Mouse (Mus musculus) brain, embryonic 14.5 days (tissue): ENCODE results near the gene Commd3. TPM values are rescaled to one million over a fixed set of nuclear protein-coding genes. Genes with fewer than 3 reads are reported as not detected.

Source experiments
- DNase-seq: peaks from one replicate; pipeline ENCODE4 v3.0.0-alpha.2; 2011; ENCODE audit warnings: low read depth
- CTCF ChIP-seq: fragments of 200-500 bp; IDR thresholded peaks from 2 replicates; pipeline ENCODE4 v1.5.1; 2012; ENCODE audit warnings: inconsistent platforms, mild to moderate bottlenecking, moderate library complexity, borderline replicate concordance; ENCODE audit not compliant: insufficient read depth, insufficient read length; ENCODE audit errors: extremely low read depth
- POLR2A ChIP-seq: fragments of 200-500 bp; IDR thresholded peaks from 2 replicates; pipeline ENCODE4 v1.6.1; 2012; ENCODE audit warnings: mild to moderate bottlenecking, inconsistent platforms, borderline replicate concordance; ENCODE audit not compliant: poor library complexity, insufficient read depth, insufficient read length, severe bottlenecking; ENCODE audit errors: extremely low read depth
- polyA plus RNA-seq: library from polyadenylated mRNA; depleted of rRNA; stranded (reverse); fragments of >200 nt; gene quantifications from 2 replicates; pipeline ENCODE4 v1.2.3, GENCODE M21; 2012; rRNA removed

The Commd3 gene
- 114 and 143 TPM in 2 replicates for polyA plus RNA-seq

- TF ChIP-seq CTCF = no peak
- peak; percentile 81 for TF ChIP-seq POLR2A
- peak; percentile 95 for DNase-seq
These were observed at the start of gene Commd3 for GRCm38 (mm10) chr2:18672133-18672765. Gene Commd3 (plus strand): TSS chr2:18672384.

GRCm38 (mm10) chr2:18623219-18623618, 49.0 kb upstream of the Commd3 start:
- no peak for DNase-seq
- TF ChIP-seq CTCF (no peak), POLR2A (no peak)

- no peak for DNase-seq
These were observed 41.6 kb upstream of the Commd3 start for GRCm38 (mm10) chr2:18630547-18630946.

GRCm38 (mm10) chr2:18635052-18635451, 37.1 kb upstream of the Commd3 start:
- TF ChIP-seq POLR2A (no peak), CTCF (no peak)
- peak; percentile 90 for DNase-seq

More at GRCm38 (mm10) chr2:18630547-18630946, 41.6 kb upstream of the Commd3 start:
- TF ChIP-seq CTCF (no peak), POLR2A (no peak)

- DNase-seq = no peak
- TF ChIP-seq CTCF (no peak), POLR2A (no peak)
These were observed 23.6 kb upstream of the Commd3 start for GRCm38 (mm10) chr2:18648563-18648962.

GRCm38 (mm10) chr2:18654821-18655220, 17.4 kb upstream of the Commd3 start:
- TF ChIP-seq CTCF (no peak), POLR2A (no peak)
- DNase-seq = no peak

- DNase-seq = no peak
- TF ChIP-seq CTCF = no peak
These were observed 8.2 kb upstream of the Commd3 start for GRCm38 (mm10) chr2:18664003-18664402.

GRCm38 (mm10) chr2:18671041-18671440, 1.1 kb upstream of the Commd3 start:
- DNase-seq = peak; percentile 78
- TF ChIP-seq POLR2A (no peak), CTCF (no peak)

- DNase-seq = peak; percentile 75
- no peak for TF ChIP-seq POLR2A
- TF ChIP-seq CTCF = no peak
These were observed 581 bp downstream of the Commd3 start for GRCm38 (mm10) chr2:18672766-18673164.

GRCm38 (mm10) chr2:18673766-18674165, 1.6 kb downstream of the Commd3 start:
- TF ChIP-seq POLR2A = no peak
- TF ChIP-seq CTCF = no peak
- DNase-seq = peak; percentile 25

- no peak for TF ChIP-seq CTCF
- no peak for TF ChIP-seq POLR2A
- peak; percentile 5 for DNase-seq
These were observed 2.2 kb downstream of the Commd3 start for GRCm38 (mm10) chr2:18674193-18674902.

- DNase-seq = peak; percentile 62
These were observed 3.7 kb downstream of the Commd3 start for GRCm38 (mm10) chr2:18675681-18676456.

GRCm38 (mm10) chr2:18676457-18676935, 4.3 kb downstream of the Commd3 start:
- peak; percentile 96 for DNase-seq
- TF ChIP-seq CTCF = no peak
- 0 out of 2 replicates have a peak, but pooled peaks have one; percentile 23 for TF ChIP-seq POLR2A

More at GRCm38 (mm10) chr2:18675681-18676456, 3.7 kb downstream of the Commd3 start:
- TF ChIP-seq POLR2A (no peak), CTCF (no peak)
